Mouse (Mus musculus) megakaryocyte, embryonic 14.5 days (primary cell): ENCODE data around the gene Sipa1l2.

Source experiments
- FLI1 ChIP-seq: IDR thresholded peaks from 2 replicates; pipeline ENCODE4 v1.6.1; 2012; ENCODE audit warnings: low read length, inconsistent platforms, mixed read lengths
- GATA1 ChIP-seq: IDR thresholded peaks from 3 replicates; pipeline ENCODE4 v1.6.1; 2012; ENCODE audit warnings: mixed read lengths, low read length, inconsistent platforms, borderline replicate concordance

DNA sequence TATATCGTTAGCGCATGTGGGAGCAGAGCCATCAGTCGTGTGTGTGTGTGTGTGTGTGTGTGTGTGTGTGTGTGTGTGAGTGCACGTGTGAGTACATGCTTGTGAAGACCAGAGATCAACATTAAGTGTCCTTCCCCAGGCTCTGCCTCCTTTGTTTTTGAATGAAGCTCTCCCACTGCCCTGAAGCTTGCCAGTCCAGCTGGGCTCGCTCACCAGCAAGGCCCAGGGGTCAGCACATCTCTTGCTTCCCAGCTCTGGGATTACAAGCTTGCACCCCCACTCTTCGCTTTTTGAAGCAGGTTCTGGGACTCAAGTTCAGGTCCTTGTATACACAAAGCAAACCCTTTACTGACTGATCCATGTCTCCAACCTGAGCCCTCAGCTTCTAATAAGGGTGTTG, 40.1 kb upstream of the Sipa1l2 start:
- TF ChIP-seq GATA1, result no peak
- no peak for TF ChIP-seq FLI1
